Mouse (Mus musculus) left cerebral cortex, adult 11 months (tissue): ENCODE data around the gene Pou6f1.
"Not testable (repeated sequence)": the region's sequence is repeated elsewhere in the genome, so short reads cannot be mapped to it uniquely, and the experiment has no call there.

Experiments
- DNase-seq: peaks from one replicate; pipeline ENCODE4 v3.0.0; 2022; ENCODE audit warnings: low spot score

Gene Pou6f1

GRCm38 (mm10) chr15:100619200-100619599 lies 19.4 kb upstream of the Pou6f1 start:
- no peak for DNase-seq

GRCm38 (mm10) chr15:100616221-100616620 lies 16.4 kb upstream of the Pou6f1 start:
- no peak for DNase-seq

- peak; percentile 78 for DNase-seq
These were observed 16.0 kb upstream of the Pou6f1 start for GRCm38 (mm10) chr15:100615825-100616220.

- DNase-seq = peak; percentile 96
These were observed 15.4 kb upstream of the Pou6f1 start, which contains the start of gene Dazap2 for GRCm38 (mm10) chr15:100614996-100615824. Dazap2 (plus strand) TSS chr15:100615349.

- DNase-seq = peak; percentile 33
These were observed 14.6 kb upstream of the Pou6f1 start for GRCm38 (mm10) chr15:100614218-100614995.

GRCm38 (mm10) chr15:100613584-100613983 lies 13.8 kb upstream of the Pou6f1 start:
- DNase-seq = peak; percentile 45

- DNase-seq = no peak
These were observed 12.6 kb upstream of the Pou6f1 start for GRCm38 (mm10) chr15:100612432-100612831.

GRCm38 (mm10) chr15:100611951-100612350 lies 12.2 kb upstream of the Pou6f1 start:
- no peak for DNase-seq

- DNase-seq = not testable (repeated sequence)
These were observed 6.9 kb upstream of the Pou6f1 start for GRCm38 (mm10) chr15:100606677-100607076.

- DNase-seq = no peak
These were observed 1.9 kb upstream of the Pou6f1 start for GRCm38 (mm10) chr15:100601669-100602068.

- no peak for DNase-seq
These were observed 1.0 kb upstream of the Pou6f1 start for GRCm38 (mm10) chr15:100600696-100601272.

GRCm38 (mm10) chr15:100600047-100600695 lies 387 bp upstream of the Pou6f1 start:
- peak; percentile 43 for DNase-seq

- DNase-seq = no peak
These were observed 905 bp downstream of the Pou6f1 start for GRCm38 (mm10) chr15:100598883-100599275.

- DNase-seq = no peak
These were observed 1.4 kb downstream of the Pou6f1 start for GRCm38 (mm10) chr15:100598287-100598882.

- DNase-seq = no peak
These were observed 7.0 kb downstream of the Pou6f1 start for GRCm38 (mm10) chr15:100592817-100593216.

- DNase-seq = no peak
These were observed 9.3 kb downstream of the Pou6f1 start for GRCm38 (mm10) chr15:100590436-100590835.

GRCm38 (mm10) chr15:100588297-100588696 lies 11.5 kb downstream of the Pou6f1 start:
- no peak for DNase-seq

GRCm38 (mm10) chr15:100587166-100587565 lies 12.6 kb downstream of the Pou6f1 start:
- no peak for DNase-seq

- no peak for DNase-seq
These were observed 13.9 kb downstream of the Pou6f1 start for GRCm38 (mm10) chr15:100585931-100586330.

- no peak for DNase-seq
These were observed 19.7 kb downstream of the Pou6f1 start for GRCm38 (mm10) chr15:100580108-100580507.

- no peak for DNase-seq
These were observed 21.8 kb downstream of the Pou6f1 start for GRCm38 (mm10) chr15:100577972-100578371.

GRCm38 (mm10) chr15:100576810-100577209 lies 23.0 kb downstream of the Pou6f1 start:
- no peak for DNase-seq
